Mouse (Mus musculus): ENCODE data around the gene Ccdc186. TPM values are rescaled to one million over a fixed set of nuclear protein-coding genes. Genes with fewer than 3 reads are reported as not detected.

Gene Ccdc186
- total and polyA plus RNA-seq, 3 experiments, result 2.2 to 7.5 (median 3.4) TPM

GRCm38 (mm10) chr19:56760306-56760940 lies 61.6 kb downstream of the Ccdc186 start:
- Histone ChIP-seq H3K27ac (ENCODE audit: insufficient read depth, low read depth) (no peak overlapping the region), H3K9ac (ENCODE audit: insufficient read depth, low read depth) (no peak overlapping the region), H3K79me2 (replicated peaks; ENCODE audit: control insufficient read depth, extremely low read depth, insufficient read depth, poor library complexity, severe bottlenecking) (no peaks in the 10 kb centered on the region), H3K9me3 (replicated peaks; ENCODE audit: low read length) (no peaks in the 10 kb centered on the region), H3K4me3 (replicated peaks in 1 of 3; ENCODE audit: low read depth in 2 of 3, low read length in 2 of 3, poor library complexity in 1 of 3) (no peak overlapping the region), H3K4me2 (ENCODE audit: insufficient read depth, low read depth, poor library complexity, severe bottlenecking) (no peak overlapping the region), H3K27me3 (replicated peaks) (no peaks in the 10 kb centered on the region), H3K4me1 (ENCODE audit: control insufficient read depth in 1 of 2, insufficient read depth in 2 of 2) (peaks cover 17 to 30% of the 10 kb centered on the region in 2 experiments; a peak in 3 of 4 replicates), H3K36me3 (replicated peaks in 1 of 2; ENCODE audit: control insufficient read depth in 1 of 2, insufficient read depth in 1 of 2, low read length in 1 of 2) (no peaks in the 10 kb centered on the region)
- in situ Hi-C loops (cut with MboI; ENCODE audit: low pct_ligation_motif_present, low pct_unique_long_range_greater_than_20kb, low sequenced_read_pairs), result no loop called here
- TF ChIP-seq KAT2A (IDR thresholded peaks at IDR 0.05; ENCODE audit: insufficient replicate concordance, low read length) (no peak), RAD21 (IDR thresholded peaks at IDR 0.05; ENCODE audit: low read depth, low read length) (no peak), POLR2AphosphoS2 (IDR thresholded peaks at IDR 0.05; ENCODE audit: low read depth, low read length) (no peak), MEF2A (IDR thresholded peaks at IDR 0.05; ENCODE audit: borderline replicate concordance, low read depth, low read length) (no peak), USF1 (IDR thresholded peaks at IDR 0.05; ENCODE audit: low read depth, low read length) (no peak), MXI1 (IDR thresholded peaks at IDR 0.05; ENCODE audit: low read depth, low read length) (no peak), ZKSCAN1 (IDR thresholded peaks at IDR 0.05; ENCODE audit: borderline replicate concordance, low read depth, low read length) (no peak), MAZ (IDR thresholded peaks at IDR 0.05; ENCODE audit: low read depth, low read length) (no peak), SMC3 (IDR thresholded peaks at IDR 0.05; ENCODE audit: low read depth, low read length) (no peak), ZNF384 (IDR thresholded peaks at IDR 0.05; ENCODE audit: low read depth, low read length) (no peak), NELFE (IDR thresholded peaks at IDR 0.05; ENCODE audit: low read depth, low read length) (no peak), GABPA (IDR thresholded peaks at IDR 0.05; ENCODE audit: insufficient replicate concordance, low read depth, low read length) (no peak), CHD2 (IDR thresholded peaks at IDR 0.05; ENCODE audit: low read length) (no peak), TCF12 (IDR thresholded peaks at IDR 0.05; ENCODE audit: low read depth, low read length) (no peak), SIN3A (IDR thresholded peaks at IDR 0.05; ENCODE audit: low read length) (no peak), HCFC1 (IDR thresholded peaks at IDR 0.05; ENCODE audit: low read depth, low read length) (no peak), E2F4 (IDR thresholded peaks at IDR 0.05; ENCODE audit: insufficient replicate concordance, low read depth, low read length) (no peak), ZMIZ1 (IDR thresholded peaks at IDR 0.05; ENCODE audit: low read depth, low read length) (no peak)
- DNase-seq (ENCODE audit: extremely low read depth), result no peak
- dilution Hi-C loops (cut with MboI; ENCODE audit: extremely low pct_ligation_motif_present, extremely low pct_unique_long_range_greater_than_20kb, low sequenced_read_pairs), result no loop called here

GRCm38 (mm10) chr19:56759740-56760139 lies 62.2 kb downstream of the Ccdc186 start:
- TF ChIP-seq BHLHE40 (IDR thresholded peaks at IDR 0.05; ENCODE audit: low read depth, low read length) (no peak), TBP (conservative IDR thresholded peaks at IDR 0.05; ENCODE audit: low read depth, low read length) (no peak), JUN (IDR thresholded peaks at IDR 0.05; ENCODE audit: insufficient read depth, low read depth, low read length) (no peak), EP300 (IDR thresholded peaks at IDR 0.05; ENCODE audit: low read length) (no peak), ZC3H11A (IDR thresholded peaks at IDR 0.05; ENCODE audit: low read depth, low read length) (no peak), ZMIZ1 (IDR thresholded peaks at IDR 0.05; ENCODE audit: low read depth, low read length) (no peak), SMC3 (IDR thresholded peaks at IDR 0.05; ENCODE audit: low read depth, low read length) (no peak), MXI1 (IDR thresholded peaks at IDR 0.05; ENCODE audit: low read depth, low read length) (no peak), PAX5 (IDR thresholded peaks at IDR 0.05; ENCODE audit: low read length) (no peak), ZNF384 (IDR thresholded peaks at IDR 0.05; ENCODE audit: low read depth, low read length) (no peak), ELF1 (IDR thresholded peaks at IDR 0.05; ENCODE audit: low read depth, low read length) (no peak), E2F4 (IDR thresholded peaks at IDR 0.05; ENCODE audit: insufficient replicate concordance, low read depth, low read length) (no peak), JUND (conservative IDR thresholded peaks at IDR 0.05; ENCODE audit: low read depth, low read length) (no peak)
- Histone ChIP-seq H3K4me1 (ENCODE audit: control insufficient read depth in 1 of 2, insufficient read depth in 2 of 2) (peaks cover 17 to 30% of the 10 kb centered on the region in 2 experiments; a peak in 3 of 4 replicates), H3K36me3 (replicated peaks in 1 of 2; ENCODE audit: control insufficient read depth in 1 of 2, insufficient read depth in 1 of 2, low read length in 1 of 2) (no peaks in the 10 kb centered on the region), H3K27me3 (replicated peaks) (no peaks in the 10 kb centered on the region), H3K9me3 (replicated peaks; ENCODE audit: low read length) (no peaks in the 10 kb centered on the region), H3K4me3 (replicated peaks in 1 of 3; ENCODE audit: low read depth in 2 of 3, low read length in 2 of 3, poor library complexity in 1 of 3) (no peak overlapping the region), H3K9ac (ENCODE audit: insufficient read depth, low read depth) (no peak overlapping the region), H3K79me2 (replicated peaks; ENCODE audit: control insufficient read depth, extremely low read depth, insufficient read depth, poor library complexity, severe bottlenecking) (no peaks in the 10 kb centered on the region), H3K27ac (ENCODE audit: insufficient read depth, low read depth) (no peak overlapping the region), H3K4me2 (ENCODE audit: insufficient read depth, low read depth, poor library complexity, severe bottlenecking) (no peak overlapping the region)
- in situ Hi-C loops (cut with MboI; ENCODE audit: low pct_ligation_motif_present, low pct_unique_long_range_greater_than_20kb, low sequenced_read_pairs) (no loop called here), dilution Hi-C loops (cut with MboI; ENCODE audit: extremely low pct_ligation_motif_present, extremely low pct_unique_long_range_greater_than_20kb, low sequenced_read_pairs) (no loop called here)
- no peak for DNase-seq (ENCODE audit: extremely low read depth)

Measured in CH12.LX (cell line).